Mouse (Mus musculus) gastrocnemius, adult 18-20 months (tissue): Measurements from ENCODE around the gene Prrxl1. TPM values are rescaled to one million over a fixed set of nuclear protein-coding genes. Genes with fewer than 3 reads are reported as not detected.
A peak's percentile ranks its signal among the peaks of the same experiment; 100 is the strongest.

Experiments used
- DNase-seq: peaks from one replicate; pipeline ENCODE4 v3.0.0; 2021; ENCODE audit warnings: low spot score
- total RNA-seq, 2 experiments: library from RNA; stranded (reverse); gene quantifications; 2 replicates each; pipeline ENCODE4 v1.2.3; 2021

Gene Prrxl1
- total RNA-seq, 2 experiments from 2014 or later, result not detected

GRCm38 (mm10) chr14:32627271-32627670, 28.1 kb downstream of the Prrxl1 start:
- DNase-seq, result no peak

GRCm38 (mm10) chr14:32628584-32628983, 29.4 kb downstream of the Prrxl1 start:
- peak; percentile 13 for DNase-seq

GRCm38 (mm10) chr14:32632908-32633600, 33.8 kb downstream of the Prrxl1 start:
- DNase-seq, result no peak

GRCm38 (mm10) chr14:32634015-32634682, 34.9 kb downstream of the Prrxl1 start:
- no peak for DNase-seq

- DNase-seq, result no peak
Observed at GRCm38 (mm10) chr14:32638485-32638884, 39.3 kb downstream of the Prrxl1 start.

GRCm38 (mm10) chr14:32659781-32660180, 60.6 kb downstream of the Prrxl1 start:
- no peak for DNase-seq

GRCm38 (mm10) chr14:32663099-32663498, 63.9 kb downstream of the Prrxl1 start:
- DNase-seq, result peak; percentile 80

- no peak for DNase-seq
Observed at GRCm38 (mm10) chr14:32673178-32673577, 74.0 kb downstream of the Prrxl1 start.

- DNase-seq, result no peak
Observed at GRCm38 (mm10) chr14:32678565-32678964, 79.4 kb downstream of the Prrxl1 start.

GRCm38 (mm10) chr14:32681603-32682002, 82.4 kb downstream of the Prrxl1 start:
- no peak for DNase-seq

- no peak for DNase-seq
Observed at GRCm38 (mm10) chr14:32682536-32682935, 83.3 kb downstream of the Prrxl1 start.

GRCm38 (mm10) chr14:32683251-32683838, 84.1 kb downstream of the Prrxl1 start:
- peak; percentile 74 for DNase-seq

GRCm38 (mm10) chr14:32683982-32684734, 85.0 kb downstream of the Prrxl1 start:
- DNase-seq, result no peak

GRCm38 (mm10) chr14:32684735-32685105, 85.5 kb downstream of the Prrxl1 start:
- no peak for DNase-seq

- DNase-seq, result peak; percentile 76
Observed at GRCm38 (mm10) chr14:32685124-32685826, 86.1 kb downstream of the Prrxl1 start, which contains the start of gene 3425401B19Rik. Gene 3425401B19Rik, minus strand, starts transcription at chr14:32685293.

- no peak for DNase-seq
Observed at GRCm38 (mm10) chr14:32695906-32696305, 96.7 kb downstream of the Prrxl1 start.

GRCm38 (mm10) chr14:32696344-32696743, 97.1 kb downstream of the Prrxl1 start:
- DNase-seq, result no peak

GRCm38 (mm10) chr14:32697774-32698173, 98.6 kb downstream of the Prrxl1 start:
- peak; percentile 69 for DNase-seq

- DNase-seq, result no peak
Observed at GRCm38 (mm10) chr14:32698556-32698955, 99.3 kb downstream of the Prrxl1 start.
